ENCODE assay signal across 8 mouse cellular contexts in the genomic region with DNA sequence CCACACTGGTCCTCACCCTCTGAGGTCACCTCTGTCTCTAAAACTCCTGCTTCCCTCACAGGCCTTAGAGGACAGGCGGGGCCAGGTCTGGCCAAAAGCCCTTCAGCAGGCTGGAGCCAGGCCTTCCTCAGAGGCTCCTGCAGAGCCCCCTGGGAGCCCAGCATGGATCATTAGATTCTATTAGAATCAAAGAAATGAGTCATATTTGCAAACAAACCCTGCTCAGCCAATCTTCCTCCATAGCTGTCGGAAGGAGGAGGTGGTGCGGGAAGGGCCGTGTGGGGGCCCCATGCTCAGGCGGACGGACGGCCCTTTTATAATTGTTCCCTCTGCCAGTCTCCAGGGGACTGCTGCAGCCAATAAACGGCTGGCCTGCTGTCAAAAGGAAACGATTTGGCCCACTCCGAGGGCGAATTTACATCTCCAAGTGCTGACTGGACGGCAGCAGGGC. TPM values are rescaled to one million over a fixed set of nuclear protein-coding genes. Genes with fewer than 3 reads are reported as not detected.
A peak's percentile ranks its signal among the peaks of the same experiment; 100 is the strongest.
DNase-seq lines count a peak whose midpoint lies in the region; ATAC-seq lines count a peak whose summit lies in the region.

No protein-coding gene starts in this region.

- H3K9ac ChIP-seq in hindbrain, embryonic 13.5 days: peak overlapping the region; percentile 59
- peak overlapping the region; percentile 32; the same call in 1 of the 2 replicates for H3K9ac ChIP-seq in midbrain, embryonic 16.5 days (ENCODE audit: low read depth, low read length)

- peak; percentile 85 for DNase-seq in 3134 (ENCODE audit: extremely low read depth, insufficient read length, low spot score)
- peak; percentile 81 for DNase-seq in brain, adult 2 months (ENCODE audit: low read depth, low spot score)
- DNase-seq in gastrocnemius, adult 8-10 months (ENCODE audit: low spot score in 2 of 2): peak; percentile 84 to 90
- DNase-seq in layer of hippocampus, postnatal 14 days (ENCODE audit: low spot score in 2 of 2): peak; percentile 64 to 74
- peak; percentile 48 to 86 for DNase-seq in urinary bladder, postnatal 36 days (ENCODE audit: low spot score in 2 of 2)
- no peak for DNase-seq in cerebellum, adult 11 months

- H3K9me3 ChIP-seq in hindbrain, embryonic 13.5 days: no peaks in the 10 kb centered on the region
- no peaks in the 10 kb centered on the region for H3K9me3 ChIP-seq in midbrain, embryonic 16.5 days (replicated peaks; ENCODE audit: control insufficient read depth, low read length, poor library complexity, severe bottlenecking)

- ATAC-seq in hindbrain, embryonic 13.5 days (ENCODE audit: low FRiP score): peak; percentile 46
- peak; percentile 54 for ATAC-seq in midbrain, embryonic 16.5 days

- H3K4me3 ChIP-seq in hindbrain, embryonic 13.5 days: no peak overlapping the region
- no peak overlapping the region for H3K4me3 ChIP-seq in midbrain, embryonic 16.5 days (ENCODE audit: low read depth, low read length)

- peaks cover 49% of the 10 kb centered on the region for H3K4me1 ChIP-seq in hindbrain, embryonic 13.5 days (replicated peaks)
- peaks cover 19% of the 10 kb centered on the region for H3K4me1 ChIP-seq in midbrain, embryonic 16.5 days (ENCODE audit: control insufficient read depth, insufficient read depth, low read length)

- H3K27ac ChIP-seq in hindbrain, embryonic 13.5 days: peak overlapping the region; percentile 86
- H3K27ac ChIP-seq in midbrain, embryonic 16.5 days (ENCODE audit: low read length): peak overlapping the region; percentile 67

- H3K36me3 ChIP-seq in hindbrain, embryonic 13.5 days: peaks cover 79% of the 10 kb centered on the region
- peaks cover 26% of the 10 kb centered on the region for H3K36me3 ChIP-seq in midbrain, embryonic 16.5 days (ENCODE audit: control insufficient read depth, insufficient read depth, low read length)

- H3K4me2 ChIP-seq in hindbrain, embryonic 13.5 days: 0 out of 2 replicates have a peak overlapping the region, but pooled peaks have one; percentile 23
- no peak overlapping the region for H3K4me2 ChIP-seq in midbrain, embryonic 16.5 days (ENCODE audit: low read length)

- H3K27me3 ChIP-seq in hindbrain, embryonic 13.5 days: no peaks in the 10 kb centered on the region
- no peaks in the 10 kb centered on the region for H3K27me3 ChIP-seq in midbrain, embryonic 16.5 days (ENCODE audit: control insufficient read depth, insufficient read depth, low read depth, low read length)

- 4% methylated on average over 12 of the region's 12 CpGs for WGBS in hindbrain, embryonic 13.5 days
- WGBS in midbrain, embryonic 16.5 days: 6% methylated on average over 12 of the region's 12 CpGs

RNA-seq across cellular contexts. Expression of gene Slc6a6, which starts 45.8 kb away (rescaled TPM):
- total RNA-seq in gastrocnemius, adult 8-10 months (2022): 10 to 100 TPM; 66.0 to 81.7 (median 77.6) TPM
- 91.0 and 98.3 TPM in 2 replicates for polyA plus RNA-seq in hindbrain, embryonic 13.5 days (2015; fragmentation: Nextera tagmentation; extraction: Ambion mirVana)
- total RNA-seq in layer of hippocampus, postnatal 14 days (2021): 100 to 1,000 TPM; 149 to 151 TPM
- 117 and 125 TPM in 2 replicates for polyA plus RNA-seq in midbrain, embryonic 16.5 days (2015; fragmentation: Nextera tagmentation; extraction: Ambion mirVana)
